Mouse (Mus musculus) heart, postnatal 0 days (tissue): ENCODE measurements around the gene Galnt10. TPM values are rescaled to one million over a fixed set of nuclear protein-coding genes. Genes with fewer than 3 reads are reported as not detected.

Source experiments
- ATAC-seq: fragments of 200-750 bp; cut with Nextera tagmentation; 2 replicates; pipeline ENCODE4 v1.8.0; 2017; ENCODE audit warnings: low read depth, moderate number of reproducible peaks, moderate library complexity; ENCODE audit not compliant: insufficient read depth
- DNase-seq: peaks from one replicate; pipeline ENCODE4 v3.0.0-alpha.2; 2016; ENCODE audit warnings: low spot score
- H3K27ac ChIP-seq: fragments of 300-500 bp; sonication (generic); 2 replicates; pipeline ENCODE4 v1.5.1; 2014; ENCODE audit warnings: low read depth, mild to moderate bottlenecking
- H3K27me3 ChIP-seq: fragments of 300-500 bp; sonication (generic); 2 replicates; pipeline ENCODE4 v1.6.1; 2014; ENCODE audit warnings: low read length, mixed read lengths; ENCODE audit not compliant: control insufficient read depth, insufficient read depth
- H3K36me3 ChIP-seq: fragments of 300-500 bp; sonication (generic); replicated peaks from 2 replicates; pipeline ENCODE4 v1.6.1; 2014; ENCODE audit warnings: low read length, mixed read lengths; ENCODE audit not compliant: control insufficient read depth, insufficient read depth
- H3K4me1 ChIP-seq: fragments of 300-500 bp; sonication (generic); 2 replicates; pipeline ENCODE4 v1.6.1; 2014; ENCODE audit warnings: antibody characterized with exemption; ENCODE audit not compliant: control insufficient read depth, insufficient read depth
- H3K4me2 ChIP-seq: fragments of 300-500 bp; sonication (generic); 2 replicates; pipeline ENCODE4 v1.6.1; 2014; ENCODE audit warnings: low read depth, mild to moderate bottlenecking, low read length, moderate library complexity
- H3K4me3 ChIP-seq: fragments of 300-500 bp; sonication (generic); 2 replicates; pipeline ENCODE4 v1.5.1; 2014; ENCODE audit warnings: low read depth, low read length
- H3K9ac ChIP-seq: fragments of 300-500 bp; sonication (generic); replicated peaks from 2 replicates; pipeline ENCODE4 v1.6.1; 2014; ENCODE audit warnings: low read depth, low read length, mixed read lengths
- H3K9me3 ChIP-seq: fragments of 300-500 bp; sonication (generic); replicated peaks from 2 replicates; pipeline ENCODE4 v1.6.1; 2016; ENCODE audit warnings: low read length; ENCODE audit not compliant: control insufficient read depth
- CTCF ChIP-seq: IDR thresholded peaks from 2 replicates; pipeline ENCODE4 v1.5.1; 2016; ENCODE audit warnings: antibody characterized with exemption, control low read depth, low read depth
- EP300 ChIP-seq: IDR thresholded peaks from 2 replicates; pipeline ENCODE4 v1.6.1; 2016; ENCODE audit warnings: antibody characterized with exemption, low read depth
- WGBS: fragments of 180-500 bp; shearing (Covaris S2); extraction: QIAGEN DNeasy Blood & Tissue Kit; methylation state at CpG from one replicate; pipeline ENCODE4 v1.1.7; 2014; 5-methylcytosine and 5-hydroxymethylcytosine counted together
- polyA plus RNA-seq: library from polyadenylated mRNA; unstranded; fragments of >200 nt; fragmentation: Nextera tagmentation; extraction: Ambion mirVana; gene quantifications from 2 replicates; pipeline ENCODE4 v1.2.1, GENCODE M21; 2015
- total RNA-seq: library from RNA; depleted of rRNA; stranded (reverse); fragments of >200 nt; gene quantifications from 2 replicates; pipeline ENCODE4 v1.2.3, GENCODE M21; 2014; ENCODE audit warnings: low replicate concordance

Galnt10 gene
- total and polyA plus RNA-seq, 2 experiments from 2014 or later = 3.4 to 4.3 TPM

DNA sequence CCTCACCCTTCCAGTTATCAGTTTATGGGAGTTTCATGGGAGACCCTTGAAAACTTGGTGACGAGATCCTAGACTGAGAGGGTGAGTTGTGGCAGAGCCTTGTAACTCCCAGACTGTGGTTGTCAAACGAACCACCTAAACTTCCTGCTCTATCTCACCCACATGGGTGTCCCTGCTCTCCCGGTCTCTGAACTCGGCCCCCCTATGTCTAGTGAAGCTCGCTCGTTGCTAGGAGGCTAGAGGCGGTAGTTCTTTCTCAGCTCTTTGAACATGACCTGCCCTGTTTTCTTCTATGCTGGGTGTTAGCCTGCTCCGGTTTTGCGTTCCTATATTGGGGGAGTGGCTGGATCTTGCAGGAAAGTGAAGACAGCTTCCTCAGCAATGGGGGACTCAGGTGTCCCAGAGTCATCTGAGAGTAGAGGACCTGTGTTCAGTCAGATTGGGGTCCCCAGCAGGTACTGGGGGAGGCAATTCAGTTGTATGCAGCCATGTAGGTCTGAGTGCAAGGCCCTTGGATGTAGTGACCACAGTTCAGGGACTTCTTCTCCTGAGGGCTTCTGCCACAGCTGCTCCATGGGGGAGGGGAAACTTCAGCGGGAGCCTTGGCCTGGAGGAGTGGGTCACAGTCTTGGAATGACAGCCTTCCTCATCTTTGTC lies 10.6 kb downstream of the Galnt10 start:
- no peak overlapping the region for H3K27ac ChIP-seq
- H3K4me3 ChIP-seq = no peak overlapping the region
- no peak overlapping the region for H3K9ac ChIP-seq
- TF ChIP-seq EP300 (no peak), CTCF (no peak)
- DNase-seq (no peak), ATAC-seq (no peak)
- no peaks in the 10 kb centered on the region for H3K27me3 ChIP-seq
- 62% methylated on average over 10 of the region's 10 CpGs for WGBS
- H3K36me3 ChIP-seq = no peaks in the 10 kb centered on the region
- no peaks in the 10 kb centered on the region for H3K9me3 ChIP-seq
- no peaks in the 10 kb centered on the region for H3K4me1 ChIP-seq
- H3K4me2 ChIP-seq = no peak overlapping the region

- Histone ChIP-seq H3K36me3 (no peaks in the 10 kb centered on the region), H3K9ac (no peak overlapping the region), H3K4me2 (no peak overlapping the region), H3K9me3 (no peaks in the 10 kb centered on the region), H3K4me3 (no peak overlapping the region), H3K27ac (no peak overlapping the region), H3K27me3 (no peaks in the 10 kb centered on the region), H3K4me1 (no peaks in the 10 kb centered on the region)
- WGBS = 60% methylated on average over 8 of the region's 8 CpGs
- ATAC-seq = no peak
- DNase-seq = no peak
- TF ChIP-seq CTCF (no peak), EP300 (no peak)
Observed at GRCm38 (mm10) chr11:57656602-57657275, 11.5 kb downstream of the Galnt10 start.

GRCm38 (mm10) chr11:57657370-57658072 lies 12.3 kb downstream of the Galnt10 start:
- whole genome bisulfite sequencing = 86% methylated on average over 9 of the region's 9 CpGs
- no peak for DNase-seq
- Histone ChIP-seq H3K27ac (no peak overlapping the region), H3K9me3 (no peaks in the 10 kb centered on the region), H3K4me3 (no peak overlapping the region), H3K9ac (no peak overlapping the region), H3K4me1 (no peaks in the 10 kb centered on the region), H3K27me3 (no peaks in the 10 kb centered on the region), H3K36me3 (no peaks in the 10 kb centered on the region), H3K4me2 (no peak overlapping the region)
- ATAC-seq = no peak
- no peak for TF ChIP-seq CTCF
- no peak for TF ChIP-seq EP300

DNA sequence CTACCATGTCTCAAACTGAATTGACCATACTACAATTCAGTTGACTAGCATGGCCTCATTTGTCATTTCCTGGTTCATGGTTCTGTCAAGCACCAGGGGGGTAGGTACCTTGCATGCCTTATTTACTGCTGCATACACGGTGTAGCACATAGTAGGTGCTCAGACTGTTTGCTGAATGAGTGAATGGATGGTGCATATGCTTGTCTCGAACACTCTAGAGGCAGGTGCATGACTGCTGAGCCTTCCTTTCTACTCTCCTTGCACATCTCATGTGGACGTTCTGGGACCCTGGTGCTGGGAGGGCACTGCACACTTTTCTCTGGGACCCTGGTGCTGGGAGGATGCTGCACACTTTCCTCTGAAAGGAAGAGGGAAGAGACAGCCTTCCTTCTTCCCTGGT lies 13.0 kb downstream of the Galnt10 start:
- DNase-seq (no peak), ATAC-seq (no peak)
- no peaks in the 10 kb centered on the region for H3K27me3 ChIP-seq
- H3K9me3 ChIP-seq = no peaks in the 10 kb centered on the region
- no peak overlapping the region for H3K27ac ChIP-seq
- no peak overlapping the region for H3K9ac ChIP-seq
- H3K4me2 ChIP-seq = no peak overlapping the region
- TF ChIP-seq CTCF = no peak
- no peaks in the 10 kb centered on the region for H3K36me3 ChIP-seq
- WGBS = 86% methylated on average over 3 of the region's 3 CpGs
- no peak overlapping the region for H3K4me3 ChIP-seq
- no peaks in the 10 kb centered on the region for H3K4me1 ChIP-seq

DNA sequence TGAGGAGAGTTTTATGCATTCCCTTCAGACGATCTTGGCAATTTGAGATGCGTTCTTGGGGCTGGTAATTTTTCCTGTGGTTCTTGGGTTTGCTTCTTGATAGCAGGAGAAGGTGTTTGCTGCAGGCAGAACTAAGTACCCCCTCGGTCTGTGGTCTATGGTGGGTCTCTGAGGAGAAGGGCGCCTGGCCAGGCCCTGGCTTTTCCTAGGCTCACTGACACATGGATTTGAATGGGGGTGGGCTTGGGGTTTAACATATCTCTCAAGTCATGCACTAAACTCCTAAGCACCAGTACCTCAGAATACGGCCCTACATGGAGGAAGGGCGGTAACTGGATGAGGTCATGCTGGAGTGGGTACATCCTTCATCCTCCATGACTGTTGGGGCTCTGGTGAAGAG lies 13.5 kb downstream of the Galnt10 start:
- no peaks in the 10 kb centered on the region for H3K27me3 ChIP-seq
- no peak overlapping the region for H3K4me2 ChIP-seq
- ATAC-seq (no peak), DNase-seq (no peak)
- H3K4me1 ChIP-seq = no peaks in the 10 kb centered on the region
- 86% methylated on average over 6 of the region's 6 CpGs for WGBS
- no peak for TF ChIP-seq CTCF
- no peak for TF ChIP-seq EP300
- no peaks in the 10 kb centered on the region for H3K9me3 ChIP-seq
- H3K36me3 ChIP-seq = no peaks in the 10 kb centered on the region
- H3K4me3 ChIP-seq = no peak overlapping the region
- no peak overlapping the region for H3K27ac ChIP-seq
- no peak overlapping the region for H3K9ac ChIP-seq
